Mouse (Mus musculus): ENCODE measurements around the gene Tcl1.
"Not testable (repeated sequence)": the region's sequence is repeated elsewhere in the genome, so short reads cannot be mapped to it uniquely, and the experiment has no call there.

Tcl1 gene

GRCm38 (mm10) chr12:105181040-105181644, 41.5 kb downstream of the Tcl1 start:
- DNase-seq (ENCODE audit: low spot score) = not testable (repeated sequence)

DNA sequence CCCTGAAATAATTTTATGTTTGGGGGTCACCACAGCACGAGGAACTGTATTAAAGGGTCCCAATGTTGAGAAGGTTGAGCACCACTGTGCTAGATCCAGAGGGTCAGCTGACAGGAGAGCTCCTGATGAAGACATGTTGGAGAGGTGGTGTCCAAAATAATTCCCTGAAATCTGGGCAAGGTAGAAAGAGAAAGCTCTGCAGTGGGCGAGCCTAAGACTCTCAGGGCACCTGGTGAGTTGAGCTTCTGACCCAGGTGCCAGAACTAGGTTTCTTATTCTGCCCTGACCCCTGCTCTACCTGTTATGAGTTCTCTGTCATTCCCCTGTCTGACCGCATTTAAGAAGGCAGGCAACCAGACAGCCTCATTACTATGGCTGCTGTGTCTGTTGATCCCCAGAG, 46.5 kb downstream of the Tcl1 start, which contains the start of gene Tcl1b5:
Gene Tcl1b5 (plus strand): TSS at position 301 of the 400 bp plus-strand sequence.
- DNase-seq (ENCODE audit: low spot score) = not testable (repeated sequence)

DNA sequence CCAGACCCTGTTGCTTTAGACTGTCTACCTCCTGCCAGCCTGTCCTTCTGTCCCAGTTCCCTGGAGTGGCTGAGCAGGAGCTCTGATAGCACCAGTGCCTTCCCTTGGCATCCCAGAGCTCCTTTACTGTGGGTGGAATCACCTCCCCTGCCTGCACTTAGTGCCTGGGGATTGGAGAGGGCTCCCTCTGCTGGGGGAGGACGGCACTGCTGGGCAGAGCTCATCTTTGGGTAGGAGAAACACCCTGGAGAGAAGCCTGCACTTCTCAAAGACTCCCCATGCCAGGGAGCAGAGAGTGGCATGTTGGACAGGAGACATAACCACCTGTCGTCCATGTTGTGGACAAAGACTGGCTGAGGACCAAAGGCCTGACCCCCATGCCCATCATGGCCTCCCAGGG, 48.3 kb downstream of the Tcl1 start:
- peak; percentile 20 for DNase-seq (ENCODE audit: low spot score)

DNA sequence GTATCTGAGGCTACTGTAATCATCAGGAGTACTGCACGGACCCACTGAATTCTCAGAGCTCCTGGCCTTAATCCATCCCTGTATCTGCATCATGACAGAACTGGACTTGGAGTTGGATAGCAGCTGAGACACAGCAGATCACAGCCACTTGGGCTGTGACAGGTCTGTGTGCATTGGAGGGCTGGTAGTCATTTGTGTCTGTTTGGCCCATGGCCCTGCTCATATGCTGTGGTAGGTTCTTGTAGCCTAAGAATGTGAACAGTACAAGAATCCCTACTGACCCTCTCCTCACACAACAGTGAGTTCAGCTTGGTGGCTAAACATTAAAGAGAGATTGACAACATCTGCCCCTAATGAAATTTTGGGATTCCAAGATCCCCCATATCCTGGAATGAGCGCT, 49.2 kb downstream of the Tcl1 start:
- no peak for DNase-seq (ENCODE audit: low spot score)
